In genomic region chr3:101831189-101831858, GRCm38 (mm10) we compare ENCODE assay signal across 9 mouse cellular contexts. TPM values are rescaled to one million over a fixed set of nuclear protein-coding genes. Genes with fewer than 3 reads are reported as not detected.
DNase-seq lines count a peak whose midpoint lies in the region; ATAC-seq lines count a peak whose summit lies in the region.
"Had no signal": no experiment of that assay in that cellular context is flagged by ENCODE, and none has a peak within 500 bp of the region (broad histone marks: within the 10 kb centered on the region; RNA-seq: fewer than 3 reads in every experiment).

No protein-coding gene starts in this region.

- no peaks in the 10 kb centered on the region for H3K9me3 ChIP-seq in embryonic facial prominence, embryonic 11.5 days (replicated peaks; ENCODE audit: control insufficient read depth, low read length)

- no peaks in the 10 kb centered on the region for H3K36me3 ChIP-seq in embryonic facial prominence, embryonic 11.5 days (replicated peaks; ENCODE audit: control insufficient read depth, insufficient read depth, low read depth, low read length)

- H3K4me2 ChIP-seq in embryonic facial prominence, embryonic 11.5 days (ENCODE audit: low read depth, low read length) = no peak overlapping the region
- H3K4me2 ChIP-seq: midbrain, embryonic 11.5 days had no signal

- H3K9ac ChIP-seq in embryonic facial prominence, embryonic 11.5 days (replicated peaks; ENCODE audit: low read length) = no peak overlapping the region; the same call in 1 of the 2 replicates

- WGBS in embryonic facial prominence, embryonic 11.5 days = 26% methylated on average over 10 of the region's 10 CpGs

- no peak overlapping the region for H3K4me3 ChIP-seq in embryonic facial prominence, embryonic 11.5 days (ENCODE audit: low read depth, low read length)

- no peaks in the 10 kb centered on the region for H3K27me3 ChIP-seq in embryonic facial prominence, embryonic 11.5 days (ENCODE audit: control insufficient read depth, insufficient read depth, low read length)

- ATAC-seq in embryonic facial prominence, embryonic 11.5 days (replicated peaks; ENCODE audit: insufficient number of reproducible peaks, low FRiP score, low TSS enrichment, low read depth) = no peak
- peak; percentile 44 for ATAC-seq in megakaryocyte progenitor cell, adult 5-6 weeks (replicated peaks; ENCODE audit: poor library complexity)
- no peak for ATAC-seq in CD4-positive, CD25-positive, alpha-beta regulatory T cell, adult 4 months

- no peaks in the 10 kb centered on the region; the same call in 1 of the 2 replicates for H3K4me1 ChIP-seq in embryonic facial prominence, embryonic 11.5 days (ENCODE audit: control insufficient read depth, insufficient read depth, low read length)

- DNase-seq in NIH3T3 (ENCODE audit: low read depth) = peak; percentile 83
- peak; percentile 52 for DNase-seq in embryonic facial prominence, embryonic 11.5 days (ENCODE audit: low spot score)
- peak; percentile 56 to 88 for DNase-seq in kidney, postnatal 25 days
- DNase-seq in cerebellum, postnatal 36 days = no peak
- DNase-seq in testis, postnatal 14 days (ENCODE audit: low spot score) = no peak
- no peak for DNase-seq in cerebellum, postnatal 10 days

- no peak overlapping the region for H3K27ac ChIP-seq in embryonic facial prominence, embryonic 11.5 days (replicated peaks; ENCODE audit: low read depth, low read length)

RNA-seq across cellular contexts. Expression of gene Mab21l3, which starts 17.4 kb away (rescaled TPM):
- polyA plus RNA-seq in embryonic facial prominence, embryonic 11.5 days (2014; fragmentation: Nextera tagmentation; extraction: Ambion mirVana) = 0.40 and 1.00 TPM in 2 replicates
- total RNA-seq in megakaryocyte progenitor cell, adult 5-6 weeks (2015) = not detected in 2 replicates
- total RNA-seq in megakaryocyte progenitor cell, adult 5-6 weeks (2017) = not detected in 2 replicates
- not detected for polyA plus RNA-seq in CD4-positive, CD25-positive, alpha-beta regulatory T cell, adult 4 months (2017; shearing (Covaris generic))

Comparison
In these comparisons a context has a peak if more than half of its experiments do, and no peak if none do; other contexts are left out.
1. DNase-seq: peak in NIH3T3 (single experiment), embryonic facial prominence, embryonic 11.5 days (single experiment) and kidney, postnatal 25 days (2 of 2); none in cerebellum, postnatal 36 days (0 of 2), testis, postnatal 14 days (single experiment) and cerebellum, postnatal 10 days (0 of 2).